Mouse (Mus musculus): ENCODE results near the gene Arhgap33.
"Not testable (repeated sequence)": the region's sequence is repeated elsewhere in the genome, so short reads cannot be mapped to it uniquely, and the experiment has no call there.

GRCm38 (mm10) chr7:30501159-30501558 lies 33.7 kb downstream of the Arhgap33 start:
- TF ChIP-seq POLR2A, CTCF (IDR thresholded peaks at IDR 0.05; ENCODE audit: extremely low read depth, insufficient read depth, low read length): not testable (repeated sequence)
